Mouse (Mus musculus): Measurements from ENCODE around the gene Ttll11. TPM values are rescaled to one million over a fixed set of nuclear protein-coding genes. Genes with fewer than 3 reads are reported as not detected.

Ttll11 gene
- polyA plus RNA-seq, 1 experiment from 2014 or later = 1.4 TPM

- no peak for ATAC-seq (ENCODE audit: insufficient number of reproducible peaks, low FRiP score, low TSS enrichment, low read depth)
Observed at GRCm38 (mm10) chr2:35965883-35966513, 13.7 kb downstream of the Ttll11 start.

GRCm38 (mm10) chr2:35963280-35963679, 16.4 kb downstream of the Ttll11 start:
- Histone ChIP-seq H3K4me2 (replicated peaks) (no peak overlapping the region), H3K36me3 (no peaks in the 10 kb centered on the region), H3K9me3 (replicated peaks) (no peaks in the 10 kb centered on the region), H3K4me1 (0 out of 2 replicates have a peak, but pooled peaks cover 4% of the 10 kb centered on the region), H3K27me3 (no peaks in the 10 kb centered on the region), H3K27ac (replicated peaks) (no peak overlapping the region), H3K4me3 (replicated peaks) (no peak overlapping the region), H3K9ac (no peak overlapping the region)
- 65% methylated on average over 2 of the region's 2 CpGs for WGBS
- no peak; the same call in 1 of the 2 replicates for ATAC-seq (ENCODE audit: insufficient number of reproducible peaks, low FRiP score, low TSS enrichment, low read depth)

More at GRCm38 (mm10) chr2:35965883-35966513, 13.7 kb downstream of the Ttll11 start:
- H3K27me3 ChIP-seq = no peaks in the 10 kb centered on the region
- H3K9ac ChIP-seq = no peak overlapping the region
- H3K27ac ChIP-seq (replicated peaks) = no peak overlapping the region
- H3K36me3 ChIP-seq = no peaks in the 10 kb centered on the region
- no peak overlapping the region for H3K4me3 ChIP-seq (replicated peaks)
- no peak overlapping the region for H3K4me2 ChIP-seq (replicated peaks)
- H3K9me3 ChIP-seq (replicated peaks) = no peaks in the 10 kb centered on the region
- peaks cover 9% of the 10 kb centered on the region; the same call in 1 of the 2 replicates for H3K4me1 ChIP-seq
- WGBS = 74% methylated on average over 10 of the region's 10 CpGs

GRCm38 (mm10) chr2:35961593-35962127, 18.1 kb downstream of the Ttll11 start:
- H3K9ac ChIP-seq = no peak overlapping the region
- H3K4me3 ChIP-seq (replicated peaks) = no peak overlapping the region
- no peak for ATAC-seq (ENCODE audit: insufficient number of reproducible peaks, low FRiP score, low TSS enrichment, low read depth)
- no peak overlapping the region for H3K27ac ChIP-seq (replicated peaks)
- no peak overlapping the region for H3K4me2 ChIP-seq (replicated peaks)
- H3K36me3 ChIP-seq = no peaks in the 10 kb centered on the region
- no peaks in the 10 kb centered on the region for H3K27me3 ChIP-seq
- 0 out of 2 replicates have a peak, but pooled peaks cover 4% of the 10 kb centered on the region for H3K4me1 ChIP-seq
- H3K9me3 ChIP-seq (replicated peaks) = no peaks in the 10 kb centered on the region
- 80% methylated on average over 3 of the region's 3 CpGs for WGBS

GRCm38 (mm10) chr2:35957471-35958140, 22.1 kb downstream of the Ttll11 start:
- H3K4me3 ChIP-seq (replicated peaks) = no peak overlapping the region
- H3K36me3 ChIP-seq = no peaks in the 10 kb centered on the region
- H3K4me1 ChIP-seq = 0 out of 2 replicates have a peak, but pooled peaks cover 3% of the 10 kb centered on the region
- no peak overlapping the region for H3K9ac ChIP-seq
- no peak overlapping the region for H3K4me2 ChIP-seq (replicated peaks)
- 73% methylated on average over 7 of the region's 7 CpGs for WGBS
- H3K9me3 ChIP-seq (replicated peaks) = no peaks in the 10 kb centered on the region
- no peaks in the 10 kb centered on the region for H3K27me3 ChIP-seq
- H3K27ac ChIP-seq (replicated peaks) = no peak overlapping the region
- ATAC-seq (ENCODE audit: insufficient number of reproducible peaks, low FRiP score, low TSS enrichment, low read depth) = no peak

- no peaks in the 10 kb centered on the region for H3K27me3 ChIP-seq
- no peak for ATAC-seq (ENCODE audit: insufficient number of reproducible peaks, low FRiP score, low TSS enrichment, low read depth)
- H3K9me3 ChIP-seq (replicated peaks) = no peaks in the 10 kb centered on the region
- no peak overlapping the region for H3K4me3 ChIP-seq (replicated peaks)
- H3K36me3 ChIP-seq = no peaks in the 10 kb centered on the region
- H3K27ac ChIP-seq (replicated peaks) = no peak overlapping the region
- WGBS = 34% methylated on average over 5 of the region's 5 CpGs
- H3K9ac ChIP-seq = no peak overlapping the region
- 0 out of 2 replicates have a peak, but pooled peaks cover 3% of the 10 kb centered on the region for H3K4me1 ChIP-seq
- no peak overlapping the region for H3K4me2 ChIP-seq (replicated peaks)
Observed at GRCm38 (mm10) chr2:35955211-35955610, 24.5 kb downstream of the Ttll11 start.

- Histone ChIP-seq H3K9ac (no peak overlapping the region), H3K4me3 (replicated peaks) (no peak overlapping the region), H3K36me3 (no peaks in the 10 kb centered on the region), H3K27me3 (no peaks in the 10 kb centered on the region), H3K9me3 (replicated peaks) (no peaks in the 10 kb centered on the region), H3K27ac (replicated peaks) (no peak overlapping the region), H3K4me2 (replicated peaks) (no peak overlapping the region), H3K4me1 (0 out of 2 replicates have a peak, but pooled peaks cover 3% of the 10 kb centered on the region)
- WGBS = 71% methylated on average over 16 of the region's 16 CpGs
- ATAC-seq (ENCODE audit: insufficient number of reproducible peaks, low FRiP score, low TSS enrichment, low read depth) = no peak
Observed at GRCm38 (mm10) chr2:35952187-35952958, 27.3 kb downstream of the Ttll11 start.

GRCm38 (mm10) chr2:35944896-35945295, 34.8 kb downstream of the Ttll11 start:
- no peak overlapping the region for H3K4me3 ChIP-seq (replicated peaks)
- no peak overlapping the region for H3K4me2 ChIP-seq (replicated peaks)
- H3K9ac ChIP-seq = no peak overlapping the region
- no peak overlapping the region for H3K27ac ChIP-seq (replicated peaks)
- H3K27me3 ChIP-seq = no peaks in the 10 kb centered on the region
- peaks cover 7% of the 10 kb centered on the region; the same call in 1 of the 2 replicates for H3K4me1 ChIP-seq
- WGBS = 64% methylated on average over 4 of the region's 4 CpGs
- no peaks in the 10 kb centered on the region for H3K36me3 ChIP-seq
- no peak for ATAC-seq (ENCODE audit: insufficient number of reproducible peaks, low FRiP score, low TSS enrichment, low read depth)
- no peaks in the 10 kb centered on the region for H3K9me3 ChIP-seq (replicated peaks)

- H3K36me3 ChIP-seq = no peaks in the 10 kb centered on the region
- WGBS = 47% methylated on average over 9 of the region's 9 CpGs
- no peak overlapping the region for H3K27ac ChIP-seq (replicated peaks)
- no peak for ATAC-seq (ENCODE audit: insufficient number of reproducible peaks, low FRiP score, low TSS enrichment, low read depth)
- H3K4me2 ChIP-seq (replicated peaks) = no peak overlapping the region
- H3K4me3 ChIP-seq (replicated peaks) = no peak overlapping the region
- H3K9ac ChIP-seq = no peak overlapping the region
- no peaks in the 10 kb centered on the region for H3K9me3 ChIP-seq (replicated peaks)
- H3K4me1 ChIP-seq = peaks cover 7% of the 10 kb centered on the region; the same call in 1 of the 2 replicates
- H3K27me3 ChIP-seq = no peaks in the 10 kb centered on the region; the same call in 1 of the 2 replicates
Observed at GRCm38 (mm10) chr2:35942960-35943359, 36.8 kb downstream of the Ttll11 start.

- no peak for ATAC-seq (ENCODE audit: insufficient number of reproducible peaks, low FRiP score, low TSS enrichment, low read depth)
- no peaks in the 10 kb centered on the region for H3K4me1 ChIP-seq
- no peak overlapping the region for H3K27ac ChIP-seq (replicated peaks)
- no peak overlapping the region for H3K9ac ChIP-seq
- H3K4me2 ChIP-seq (replicated peaks) = no peak overlapping the region
- WGBS = 67% methylated on average over 5 of the region's 5 CpGs
- no peaks in the 10 kb centered on the region; the same call in 1 of the 2 replicates for H3K27me3 ChIP-seq
- H3K9me3 ChIP-seq (replicated peaks) = no peaks in the 10 kb centered on the region
- no peaks in the 10 kb centered on the region for H3K36me3 ChIP-seq
- no peak overlapping the region for H3K4me3 ChIP-seq (replicated peaks)
Observed at GRCm38 (mm10) chr2:35935045-35935444, 44.7 kb downstream of the Ttll11 start.

GRCm38 (mm10) chr2:35933116-35933515, 46.6 kb downstream of the Ttll11 start:
- no peaks in the 10 kb centered on the region for H3K9me3 ChIP-seq (replicated peaks)
- no peaks in the 10 kb centered on the region for H3K27me3 ChIP-seq
- ATAC-seq (ENCODE audit: insufficient number of reproducible peaks, low FRiP score, low TSS enrichment, low read depth) = no peak
- WGBS = 90% methylated on average over 13 of the region's 13 CpGs
- H3K4me1 ChIP-seq = peaks cover 4% of the 10 kb centered on the region; the same call in 1 of the 2 replicates
- no peak overlapping the region for H3K4me3 ChIP-seq (replicated peaks)
- no peak overlapping the region for H3K4me2 ChIP-seq (replicated peaks)
- H3K27ac ChIP-seq (replicated peaks) = no peak overlapping the region
- no peaks in the 10 kb centered on the region for H3K36me3 ChIP-seq
- no peak overlapping the region for H3K9ac ChIP-seq

- WGBS = 72% methylated on average over 3 of the region's 3 CpGs
- H3K4me1 ChIP-seq = peaks cover 9% of the 10 kb centered on the region; the same call in 1 of the 2 replicates
- H3K36me3 ChIP-seq = no peaks in the 10 kb centered on the region
- ATAC-seq (ENCODE audit: insufficient number of reproducible peaks, low FRiP score, low TSS enrichment, low read depth) = no peak
- no peaks in the 10 kb centered on the region for H3K9me3 ChIP-seq (replicated peaks)
- H3K4me3 ChIP-seq (replicated peaks) = no peak overlapping the region
- H3K27ac ChIP-seq (replicated peaks) = no peak overlapping the region
- no peak overlapping the region for H3K9ac ChIP-seq
- no peak overlapping the region for H3K4me2 ChIP-seq (replicated peaks)
- H3K27me3 ChIP-seq = no peaks in the 10 kb centered on the region
Observed at GRCm38 (mm10) chr2:35931619-35932018, 48.1 kb downstream of the Ttll11 start.

Measured in embryonic facial prominence, embryonic 15.5 days (tissue).